Mouse (Mus musculus): Measurements from ENCODE around the gene Zfp30.

Zfp30 gene

DNA sequence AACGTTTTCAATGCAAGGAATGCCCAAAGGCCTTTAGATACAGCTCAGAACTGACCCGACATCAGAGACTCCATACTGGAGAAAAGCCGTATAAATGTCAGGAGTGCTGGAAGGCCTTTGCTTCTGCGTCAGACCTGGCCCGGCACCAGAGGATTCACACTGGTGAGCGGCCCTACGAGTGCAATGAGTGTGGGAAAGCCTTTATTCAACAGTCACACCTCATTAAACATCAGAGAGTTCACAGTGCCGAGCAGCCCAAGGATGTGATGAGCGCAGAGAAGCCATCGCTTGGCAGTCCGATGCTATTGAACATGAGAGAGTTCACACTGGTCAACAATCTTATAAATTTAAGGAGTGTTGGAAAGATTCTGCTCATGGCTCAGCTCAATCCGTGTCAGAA, 46.0 kb downstream of the Zfp30 start:
- DNase-seq (ENCODE audit: low spot score in 2 of 2): no peak

DNA sequence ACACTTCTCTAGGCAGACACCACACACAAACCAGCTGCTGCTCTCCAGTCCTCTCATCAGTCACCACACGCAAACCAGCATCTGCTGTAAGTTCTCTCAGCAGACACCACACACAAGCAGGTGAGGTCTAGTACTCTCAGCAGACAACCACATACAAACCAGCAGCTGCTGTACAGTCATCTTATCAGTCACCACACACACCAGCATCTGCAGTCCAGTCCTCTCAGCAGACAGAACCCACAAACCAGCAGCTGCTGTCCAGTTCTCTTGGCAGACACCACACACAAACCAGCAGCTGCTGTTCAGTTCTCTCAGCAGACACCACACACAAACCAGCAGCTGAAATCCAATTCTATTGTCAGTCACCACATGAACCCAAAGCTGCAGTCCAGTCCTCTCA, 53.0 kb downstream of the Zfp30 start:
- no peak for DNase-seq (ENCODE audit: low spot score in 2 of 2)

DNA sequence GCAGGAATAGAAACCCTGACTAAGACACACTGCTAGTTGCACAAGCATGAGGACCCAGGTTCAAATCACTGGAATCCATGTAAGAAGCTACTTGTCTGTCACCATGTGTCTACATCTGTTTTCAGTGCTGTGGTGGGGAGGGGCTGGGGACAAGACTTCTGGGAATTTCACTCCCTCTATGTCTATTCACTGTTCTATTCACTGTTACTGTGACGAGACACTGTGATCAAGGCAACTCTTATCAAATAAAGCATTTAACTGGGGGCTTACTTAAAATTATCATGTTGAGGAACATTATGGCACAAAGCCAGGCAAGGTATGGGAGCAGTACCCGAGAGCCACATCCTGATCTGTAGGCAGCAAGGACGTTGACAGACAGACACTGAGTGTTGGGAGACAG, 55.5 kb downstream of the Zfp30 start:
- no peak for DNase-seq (ENCODE audit: low spot score in 2 of 2)

DNA sequence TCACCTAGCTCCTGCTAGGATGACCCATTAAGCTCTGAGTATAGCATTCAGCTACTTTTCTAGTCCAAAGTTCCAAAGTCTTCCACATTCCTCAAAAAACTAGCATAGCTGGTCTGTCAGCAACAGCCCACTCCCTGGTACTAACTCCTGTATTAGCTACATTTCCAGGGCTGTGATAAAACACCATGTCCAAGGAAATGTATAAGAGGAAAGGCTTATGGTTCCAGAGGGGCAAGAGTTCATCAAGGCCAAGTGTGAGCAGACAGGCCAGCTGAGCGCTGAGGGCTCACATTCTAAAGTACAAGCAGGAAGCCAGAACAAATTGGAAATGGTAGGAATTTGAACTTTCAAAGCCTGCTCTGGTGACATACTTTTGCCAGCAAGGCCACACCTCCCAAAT, 58.3 kb downstream of the Zfp30 start:
- DNase-seq (ENCODE audit: low spot score in 2 of 2): no peak

Measured in thymus, postnatal 10 days (tissue).